Comparison of ENCODE assay signal across 23 mouse cellular contexts in the genomic region with DNA sequence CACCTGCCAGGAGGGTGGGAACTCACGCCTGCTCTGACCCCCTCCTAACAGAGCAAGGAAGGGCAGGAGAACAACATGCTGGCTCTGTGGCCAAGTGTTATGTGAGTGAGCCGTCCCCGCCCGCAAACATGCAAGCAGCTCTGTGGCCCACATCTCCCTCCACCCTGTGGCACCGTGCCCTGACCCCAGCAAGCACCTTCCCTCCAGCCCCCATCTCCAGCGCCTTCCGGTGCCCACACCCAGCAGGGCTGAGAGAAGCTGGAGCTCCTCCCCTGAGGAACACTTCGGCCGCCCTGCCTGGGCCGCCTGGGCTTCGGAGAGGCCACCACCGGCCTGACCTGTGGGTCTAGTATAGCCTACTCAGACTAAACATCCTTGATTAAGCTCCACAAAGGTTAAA.
DNase-seq lines count a peak whose midpoint lies in the region; ATAC-seq and TF ChIP-seq lines count a peak whose summit lies in the region.
"Had no signal": no experiment of that assay in that cellular context is flagged by ENCODE, and none has a peak within 500 bp of the region (broad histone marks: within the 10 kb centered on the region; RNA-seq: fewer than 3 reads in every experiment).

No protein-coding gene starts in this region.

- H3K9me3 ChIP-seq in hindbrain, embryonic 10.5 days = no peaks in the 10 kb centered on the region
- H3K9me3 ChIP-seq in hindbrain, postnatal 0 days (ENCODE audit: low read length) = no peaks in the 10 kb centered on the region
- no peaks in the 10 kb centered on the region for H3K9me3 ChIP-seq in lung, embryonic 15.5 days
- H3K9me3 ChIP-seq in lung, postnatal 0 days (ENCODE audit: low read length) = no peaks in the 10 kb centered on the region
- H3K9me3 ChIP-seq: embryonic facial prominence, embryonic 15.5 days; forebrain, embryonic 15.5 days; limb, embryonic 15.5 days; midbrain, embryonic 15.5 days; neural tube, embryonic 12.5 days had no signal

- no peak for TF ChIP-seq EP300 in lung, postnatal 0 days (IDR thresholded peaks at IDR 0.05)

- WGBS in hindbrain, embryonic 10.5 days = 78% methylated on average over 12 of the region's 12 CpGs
- WGBS in hindbrain, postnatal 0 days = 88% methylated on average over 12 of the region's 12 CpGs
- 43% methylated on average over 12 of the region's 12 CpGs for WGBS in lung, embryonic 15.5 days
- 52% methylated on average over 7 of the region's 12 CpGs for WGBS in lung, postnatal 0 days

- H3K9ac ChIP-seq in hindbrain, postnatal 0 days (replicated peaks; ENCODE audit: low read length) = no peak overlapping the region
- no peak overlapping the region for H3K9ac ChIP-seq in lung, embryonic 15.5 days
- H3K9ac ChIP-seq in lung, postnatal 0 days (replicated peaks; ENCODE audit: low read depth) = no peak overlapping the region
- H3K9ac ChIP-seq: embryonic facial prominence, embryonic 15.5 days; forebrain, embryonic 15.5 days; limb, embryonic 15.5 days; midbrain, embryonic 15.5 days; neural tube, embryonic 12.5 days had no signal

- H3K36me3 ChIP-seq in hindbrain, embryonic 10.5 days = no peaks in the 10 kb centered on the region
- H3K36me3 ChIP-seq in hindbrain, postnatal 0 days (ENCODE audit: insufficient read depth, low read length) = no peaks in the 10 kb centered on the region
- H3K36me3 ChIP-seq in lung, embryonic 15.5 days = no peaks in the 10 kb centered on the region
- no peaks in the 10 kb centered on the region for H3K36me3 ChIP-seq in lung, postnatal 0 days (ENCODE audit: insufficient read depth, low read length)
- H3K36me3 ChIP-seq: embryonic facial prominence, embryonic 15.5 days; forebrain, embryonic 15.5 days; limb, embryonic 15.5 days; midbrain, embryonic 15.5 days; neural tube, embryonic 12.5 days had no signal

- no peak for TF ChIP-seq CTCF in hindbrain, postnatal 0 days (IDR thresholded peaks at IDR 0.05; ENCODE audit: low read depth)
- no peak for TF ChIP-seq CTCF in lung, postnatal 0 days (IDR thresholded peaks at IDR 0.05)

- ATAC-seq in hindbrain, postnatal 0 days = no peak
- peak; percentile 11; the same call in 1 of the 2 replicates for ATAC-seq in lung, embryonic 15.5 days (ENCODE audit: borderline replicate concordance, extremely low read depth, low FRiP score, low TSS enrichment)
- peak; percentile 60 for ATAC-seq in lung, postnatal 0 days
- 0 out of 2 replicates have a peak, but pooled peaks have one; percentile 22 for ATAC-seq in megakaryocyte-erythroid progenitor cell, adult 5-6 weeks (replicated peaks; ENCODE audit: low FRiP score, low TSS enrichment, poor library complexity, severe bottlenecking)
- no peak for ATAC-seq in erythroid progenitor cell, adult 5-6 weeks (replicated peaks; ENCODE audit: low FRiP score, poor library complexity, severe bottlenecking)
- ATAC-seq: activated CD4-positive, CD25-positive, alpha-beta regulatory T cell, adult 4 months; forebrain, embryonic 15.5 days; hindbrain, embryonic 16.5 days; intestine, embryonic 16.5 days; midbrain, embryonic 15.5 days had no signal

- DNase-seq in hindbrain, embryonic 10.5 days (ENCODE audit: low spot score) = no peak
- DNase-seq in hindbrain, postnatal 0 days (ENCODE audit: low spot score) = no peak
- no peak for DNase-seq in lung, postnatal 25 days (ENCODE audit: low spot score)
- DNase-seq in lung, postnatal 0 days (ENCODE audit: low spot score) = no peak
- DNase-seq: adrenal gland, adult 8-10 months; B cell, adult 2 months; cerebellum, adult 2 months; gastrocnemius, postnatal 25 days; layer of hippocampus, adult 9-11 months; right cerebral cortex, postnatal 14 days; spleen, adult 18-20 months; thymus, postnatal 25 days had no signal

- no peak overlapping the region for H3K4me3 ChIP-seq in hindbrain, embryonic 10.5 days
- no peak overlapping the region for H3K4me3 ChIP-seq in hindbrain, postnatal 0 days (ENCODE audit: low read length)
- no peak overlapping the region for H3K4me3 ChIP-seq in lung, embryonic 15.5 days
- no peak overlapping the region for H3K4me3 ChIP-seq in lung, postnatal 0 days (ENCODE audit: low read depth, low read length)
- H3K4me3 ChIP-seq: embryonic facial prominence, embryonic 15.5 days; forebrain, embryonic 15.5 days; limb, embryonic 15.5 days; midbrain, embryonic 15.5 days; neural tube, embryonic 12.5 days had no signal

- peaks cover 11% of the 10 kb centered on the region for H3K27me3 ChIP-seq in hindbrain, embryonic 10.5 days (ENCODE audit: insufficient read depth, poor library complexity, severe bottlenecking)
- H3K27me3 ChIP-seq in hindbrain, postnatal 0 days (ENCODE audit: insufficient read depth, low read length) = no peaks in the 10 kb centered on the region
- no peaks in the 10 kb centered on the region for H3K27me3 ChIP-seq in lung, embryonic 15.5 days
- H3K27me3 ChIP-seq in lung, postnatal 0 days (replicated peaks; ENCODE audit: insufficient read depth, low read length) = no peaks in the 10 kb centered on the region
- H3K27me3 ChIP-seq: forebrain, embryonic 15.5 days; limb, embryonic 15.5 days; midbrain, embryonic 15.5 days; neural tube, embryonic 12.5 days had no signal

- H3K27ac ChIP-seq in hindbrain, embryonic 10.5 days = peak overlapping the region; percentile 56; the same call in 1 of the 2 replicates
- no peak overlapping the region for H3K27ac ChIP-seq in hindbrain, postnatal 0 days
- H3K27ac ChIP-seq in lung, embryonic 15.5 days = no peak overlapping the region
- H3K27ac ChIP-seq in lung, postnatal 0 days (ENCODE audit: low read length) = no peak overlapping the region
- H3K27ac ChIP-seq: embryonic facial prominence, embryonic 15.5 days; forebrain, embryonic 15.5 days; limb, embryonic 15.5 days; midbrain, embryonic 15.5 days; neural tube, embryonic 12.5 days had no signal

- no peak overlapping the region for H3K4me2 ChIP-seq in hindbrain, postnatal 0 days (ENCODE audit: low read depth, low read length)
- H3K4me2 ChIP-seq in lung, embryonic 15.5 days = no peak overlapping the region
- no peak overlapping the region for H3K4me2 ChIP-seq in lung, postnatal 0 days (replicated peaks; ENCODE audit: low read depth, low read length)
- H3K4me2 ChIP-seq: embryonic facial prominence, embryonic 15.5 days; forebrain, embryonic 15.5 days; limb, embryonic 15.5 days; midbrain, embryonic 15.5 days; neural tube, embryonic 12.5 days had no signal

- peaks cover 39% of the 10 kb centered on the region for H3K4me1 ChIP-seq in hindbrain, embryonic 10.5 days (replicated peaks)
- H3K4me1 ChIP-seq in hindbrain, postnatal 0 days (ENCODE audit: insufficient read depth, low read length) = no peaks in the 10 kb centered on the region
- peaks cover 12% of the 10 kb centered on the region for H3K4me1 ChIP-seq in lung, embryonic 15.5 days
- H3K4me1 ChIP-seq in lung, postnatal 0 days (ENCODE audit: insufficient read depth, low read depth, low read length) = no peaks in the 10 kb centered on the region
- H3K4me1 ChIP-seq: forebrain, embryonic 15.5 days; midbrain, embryonic 15.5 days; neural tube, embryonic 12.5 days had no signal

Comparison
In these comparisons a context has a peak if more than half of its experiments do, and no peak if none do; other contexts are left out.
1. ATAC-seq: peak in lung, embryonic 15.5 days (single experiment), lung, postnatal 0 days (single experiment) and megakaryocyte-erythroid progenitor cell, adult 5-6 weeks (single experiment); none in hindbrain, postnatal 0 days (single experiment) and erythroid progenitor cell, adult 5-6 weeks (single experiment).